Mouse (Mus musculus) embryonic facial prominence, embryonic 12.5 days (tissue): ENCODE data around the gene Coq8b. TPM values are rescaled to one million over a fixed set of nuclear protein-coding genes. Genes with fewer than 3 reads are reported as not detected.
"Not testable (repeated sequence)": the region's sequence is repeated elsewhere in the genome, so short reads cannot be mapped to it uniquely, and the experiment has no call there.

Source experiments
- ATAC-seq: fragments of 200-750 bp; cut with Nextera tagmentation; 2 replicates; pipeline ENCODE4 v1.8.0; 2017; ENCODE audit not compliant: insufficient number of reproducible peaks, insufficient read depth, low FRiP score, low TSS enrichment
- H3K27ac ChIP-seq: fragments of 300-500 bp; sonication (generic); 2 replicates; pipeline ENCODE4 v1.5.1; 2016; ENCODE audit warnings: mild to moderate bottlenecking
- H3K27me3 ChIP-seq: fragments of 300-500 bp; sonication (generic); 2 replicates; pipeline ENCODE4 v1.6.1; 2016; ENCODE audit warnings: mild to moderate bottlenecking, moderate library complexity
- H3K36me3 ChIP-seq: fragments of 300-500 bp; sonication (generic); 2 replicates; pipeline ENCODE4 v1.6.1; 2016; ENCODE audit warnings: mild to moderate bottlenecking
- H3K4me1 ChIP-seq: fragments of 300-500 bp; sonication (generic); 2 replicates; pipeline ENCODE4 v1.6.1; 2016
- H3K4me2 ChIP-seq: fragments of 300-500 bp; sonication (generic); replicated peaks from 2 replicates; pipeline ENCODE4 v1.6.1; 2016; ENCODE audit warnings: mild to moderate bottlenecking, moderate library complexity
- H3K4me3 ChIP-seq: fragments of 300-500 bp; sonication (generic); 2 replicates; pipeline ENCODE4 v1.5.1; 2016; ENCODE audit warnings: mild to moderate bottlenecking
- H3K9ac ChIP-seq: fragments of 300-500 bp; sonication (generic); 2 replicates; pipeline ENCODE4 v1.6.1; 2016; ENCODE audit warnings: mild to moderate bottlenecking, moderate library complexity
- H3K9me3 ChIP-seq: fragments of 300-500 bp; sonication (generic); 2 replicates; pipeline ENCODE4 v1.6.1; 2016; ENCODE audit warnings: mild to moderate bottlenecking, moderate library complexity
- WGBS: fragments of 180-500 bp; shearing (Covaris S2); methylation state at CpG from one replicate; pipeline ENCODE4 v1.1.7; 2016; 5-methylcytosine and 5-hydroxymethylcytosine counted together
- polyA plus RNA-seq: library from polyadenylated mRNA; unstranded; fragments of >200 nt; fragmentation: Nextera tagmentation; extraction: Ambion mirVana; gene quantifications from 2 replicates; pipeline ENCODE4 v1.2.1, GENCODE M21; 2016

Coq8b gene
- polyA plus RNA-seq, 1 experiment from 2014 or later = 19.6 TPM

- Histone ChIP-seq H3K36me3 (no peaks in the 10 kb centered on the region), H3K4me3 (no peak overlapping the region), H3K9ac (no peak overlapping the region), H3K4me2 (no peak overlapping the region), H3K9me3 (no peaks in the 10 kb centered on the region), H3K27me3 (no peaks in the 10 kb centered on the region), H3K4me1 (peaks cover 19% of the 10 kb centered on the region), H3K27ac (no peak overlapping the region)
- WGBS = 85% methylated on average over 7 of the region's 7 CpGs
- ATAC-seq = no peak
Measured at GRCm38 (mm10) chr7:27231693-27232331, 1.0 kb upstream of the Coq8b start.

DNA sequence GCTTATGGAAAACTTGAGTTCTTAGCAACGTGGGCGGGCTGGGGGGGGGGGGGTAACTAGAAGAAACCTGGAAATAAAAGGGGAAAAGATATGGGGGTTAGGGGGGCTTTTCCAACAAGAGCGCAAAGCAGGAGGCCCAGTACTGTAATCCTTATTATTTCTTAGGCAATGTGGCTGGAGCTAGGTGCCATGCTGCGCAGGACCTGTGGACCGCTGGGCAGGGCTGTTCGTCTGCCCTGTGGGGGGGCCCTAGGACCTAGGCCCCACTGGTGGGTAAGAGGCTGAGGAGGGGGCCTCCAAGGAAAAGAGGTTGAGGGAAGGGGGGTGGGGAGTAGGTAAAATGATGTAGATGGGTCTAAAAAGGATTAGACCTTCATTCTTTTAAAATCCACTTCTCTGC lies 477 bp downstream of the Coq8b start:
- 0% methylated on average over 6 of the region's 6 CpGs for WGBS
- H3K27me3 ChIP-seq = no peaks in the 10 kb centered on the region
- ATAC-seq = no peak
- H3K9ac ChIP-seq = peak overlapping the region; percentile 45; the same call in 1 of the 2 replicates
- H3K4me3 ChIP-seq = peak overlapping the region; percentile 46
- peak overlapping the region; percentile 67; the same call in 1 of the 2 replicates for H3K27ac ChIP-seq
- peak overlapping the region; percentile 70 for H3K4me2 ChIP-seq
- peaks cover 13% of the 10 kb centered on the region for H3K4me1 ChIP-seq
- H3K36me3 ChIP-seq = no peaks in the 10 kb centered on the region
- H3K9me3 ChIP-seq = no peaks in the 10 kb centered on the region

GRCm38 (mm10) chr7:27235726-27236125 lies 2.9 kb downstream of the Coq8b start:
- no peak for ATAC-seq
- WGBS = 95% methylated on average over 2 of the region's 2 CpGs
- Histone ChIP-seq H3K27me3 (no peaks in the 10 kb centered on the region), H3K27ac (no peak overlapping the region), H3K9me3 (no peaks in the 10 kb centered on the region), H3K4me2 (no peak overlapping the region), H3K4me1 (peaks cover 9% of the 10 kb centered on the region), H3K4me3 (no peak overlapping the region), H3K36me3 (peaks cover 11% of the 10 kb centered on the region; the same call in 1 of the 2 replicates), H3K9ac (no peak overlapping the region)

GRCm38 (mm10) chr7:27237527-27237926 lies 4.7 kb downstream of the Coq8b start:
- Histone ChIP-seq H3K27me3 (no peaks in the 10 kb centered on the region), H3K9ac (no peak overlapping the region), H3K4me3 (no peak overlapping the region), H3K9me3 (no peaks in the 10 kb centered on the region), H3K27ac (no peak overlapping the region), H3K4me1 (peaks cover 7% of the 10 kb centered on the region), H3K36me3 (peaks cover 25% of the 10 kb centered on the region; the same call in 1 of the 2 replicates), H3K4me2 (no peak overlapping the region)
- no peak for ATAC-seq
- WGBS = 90% methylated on average over 2 of the region's 2 CpGs

DNA sequence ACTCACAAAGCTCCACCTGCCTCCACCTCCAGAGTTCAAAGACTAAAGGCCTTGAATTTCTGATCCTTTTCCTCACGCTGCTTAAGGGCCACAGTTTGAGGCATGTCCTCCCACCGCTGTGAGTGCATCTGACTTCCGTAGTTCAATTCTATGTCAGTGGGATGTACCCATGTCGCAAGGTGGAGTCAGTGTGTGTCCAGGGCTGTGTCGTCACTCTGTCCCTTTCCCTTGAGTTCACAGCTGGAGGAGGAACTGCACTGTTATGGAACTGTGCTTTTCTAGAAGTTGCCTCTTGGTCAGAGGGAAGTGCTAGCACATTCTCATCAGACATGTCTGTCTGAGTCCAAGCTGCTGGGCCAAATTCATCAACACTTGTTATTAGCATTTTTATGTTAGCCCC lies 5.7 kb downstream of the Coq8b start:
- peaks cover 3% of the 10 kb centered on the region for H3K4me1 ChIP-seq
- no peak overlapping the region for H3K9ac ChIP-seq
- 85% methylated on average over 5 of the region's 5 CpGs for WGBS
- ATAC-seq = no peak
- no peak overlapping the region for H3K27ac ChIP-seq
- no peaks in the 10 kb centered on the region for H3K9me3 ChIP-seq
- H3K27me3 ChIP-seq = no peaks in the 10 kb centered on the region
- H3K36me3 ChIP-seq = peaks cover 32% of the 10 kb centered on the region; the same call in 1 of the 2 replicates
- H3K4me3 ChIP-seq = no peak overlapping the region
- H3K4me2 ChIP-seq = no peak overlapping the region

GRCm38 (mm10) chr7:27243211-27243610 lies 10.4 kb downstream of the Coq8b start:
- H3K36me3 ChIP-seq = peaks cover 51% of the 10 kb centered on the region

GRCm38 (mm10) chr7:27244088-27244487 lies 11.3 kb downstream of the Coq8b start:
- WGBS = 70% methylated on average over 2 of the region's 2 CpGs

More at GRCm38 (mm10) chr7:27243211-27243610, 10.4 kb downstream of the Coq8b start:
- H3K27me3 ChIP-seq = no peaks in the 10 kb centered on the region
- H3K27ac ChIP-seq = no peak overlapping the region
- no peak overlapping the region for H3K9ac ChIP-seq
- H3K9me3 ChIP-seq = no peaks in the 10 kb centered on the region
- H3K4me2 ChIP-seq = no peak overlapping the region
- 50% methylated on average over 8 of the region's 8 CpGs for WGBS
- no peak overlapping the region for H3K4me3 ChIP-seq
- no peaks in the 10 kb centered on the region for H3K4me1 ChIP-seq
- no peak for ATAC-seq

GRCm38 (mm10) chr7:27249146-27249545 lies 16.3 kb downstream of the Coq8b start:
- Histone ChIP-seq H3K36me3 (peaks cover 18% of the 10 kb centered on the region), H3K4me2 (no peak overlapping the region), H3K4me3 (no peak overlapping the region), H3K9me3 (no peaks in the 10 kb centered on the region), H3K27ac (no peak overlapping the region), H3K9ac (no peak overlapping the region), H3K4me1 (no peaks in the 10 kb centered on the region), H3K27me3 (no peaks in the 10 kb centered on the region)
- 88% methylated on average over 2 of the region's 2 CpGs for WGBS
- no peak for ATAC-seq

More at GRCm38 (mm10) chr7:27244088-27244487, 11.3 kb downstream of the Coq8b start:
- not testable (repeated sequence) for H3K9ac ChIP-seq, H3K27me3 ChIP-seq, ATAC-seq, H3K4me1 ChIP-seq, H3K4me3 ChIP-seq, H3K9me3 ChIP-seq, H3K27ac ChIP-seq, H3K4me2 ChIP-seq
- peaks cover 51% of the 10 kb centered on the region for H3K36me3 ChIP-seq

- Histone ChIP-seq H3K4me3 (no peak overlapping the region), H3K9ac (no peak overlapping the region), H3K36me3 (peaks cover 18% of the 10 kb centered on the region), H3K4me1 (no peaks in the 10 kb centered on the region), H3K9me3 (no peaks in the 10 kb centered on the region), H3K27me3 (no peaks in the 10 kb centered on the region), H3K27ac (no peak overlapping the region), H3K4me2 (no peak overlapping the region)
- ATAC-seq = no peak
- 80% methylated on average over 5 of the region's 5 CpGs for WGBS
Measured at GRCm38 (mm10) chr7:27249928-27250327, 17.1 kb downstream of the Coq8b start.

DNA sequence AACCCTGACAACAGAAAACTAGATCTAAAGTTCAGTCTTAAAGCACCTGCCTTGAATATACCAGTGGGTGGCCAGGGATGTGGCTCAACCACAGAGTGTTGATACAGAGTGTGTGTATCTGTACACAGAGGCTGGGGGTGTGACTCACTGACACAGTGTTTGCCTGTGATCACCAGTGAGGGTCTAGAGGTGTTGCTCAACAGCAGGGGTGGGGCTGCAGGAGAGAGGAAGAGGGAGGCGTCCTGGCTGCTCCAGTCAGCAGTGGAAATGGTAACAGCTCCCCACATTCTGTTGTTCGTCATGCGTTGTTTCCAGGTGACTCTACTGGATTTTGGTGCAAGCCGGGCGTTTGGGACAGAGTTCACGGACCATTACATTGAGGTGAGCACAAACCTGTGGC lies 19.1 kb downstream of the Coq8b start:
- H3K4me1 ChIP-seq = peaks cover under 1% of the 10 kb centered on the region; the same call in 1 of the 2 replicates
- no peak overlapping the region for H3K4me2 ChIP-seq
- 80% methylated on average over 6 of the region's 6 CpGs for WGBS
- ATAC-seq = no peak
- H3K27me3 ChIP-seq = no peaks in the 10 kb centered on the region
- H3K36me3 ChIP-seq = peaks cover 5% of the 10 kb centered on the region
- H3K9me3 ChIP-seq = no peaks in the 10 kb centered on the region
- no peak overlapping the region for H3K9ac ChIP-seq
- no peak overlapping the region for H3K4me3 ChIP-seq
- H3K27ac ChIP-seq = no peak overlapping the region

- no peak for ATAC-seq
- H3K9me3 ChIP-seq = no peaks in the 10 kb centered on the region
- no peak overlapping the region for H3K4me2 ChIP-seq
- no peaks in the 10 kb centered on the region for H3K27me3 ChIP-seq
- no peak overlapping the region for H3K4me3 ChIP-seq
- WGBS = 54% methylated on average over 3 of the region's 3 CpGs
- H3K4me1 ChIP-seq = peaks cover 24% of the 10 kb centered on the region
- no peaks in the 10 kb centered on the region; the same call in 1 of the 2 replicates for H3K36me3 ChIP-seq
- no peak overlapping the region for H3K9ac ChIP-seq
- H3K27ac ChIP-seq = no peak overlapping the region
Measured at GRCm38 (mm10) chr7:27255721-27256120, 22.9 kb downstream of the Coq8b start.

DNA sequence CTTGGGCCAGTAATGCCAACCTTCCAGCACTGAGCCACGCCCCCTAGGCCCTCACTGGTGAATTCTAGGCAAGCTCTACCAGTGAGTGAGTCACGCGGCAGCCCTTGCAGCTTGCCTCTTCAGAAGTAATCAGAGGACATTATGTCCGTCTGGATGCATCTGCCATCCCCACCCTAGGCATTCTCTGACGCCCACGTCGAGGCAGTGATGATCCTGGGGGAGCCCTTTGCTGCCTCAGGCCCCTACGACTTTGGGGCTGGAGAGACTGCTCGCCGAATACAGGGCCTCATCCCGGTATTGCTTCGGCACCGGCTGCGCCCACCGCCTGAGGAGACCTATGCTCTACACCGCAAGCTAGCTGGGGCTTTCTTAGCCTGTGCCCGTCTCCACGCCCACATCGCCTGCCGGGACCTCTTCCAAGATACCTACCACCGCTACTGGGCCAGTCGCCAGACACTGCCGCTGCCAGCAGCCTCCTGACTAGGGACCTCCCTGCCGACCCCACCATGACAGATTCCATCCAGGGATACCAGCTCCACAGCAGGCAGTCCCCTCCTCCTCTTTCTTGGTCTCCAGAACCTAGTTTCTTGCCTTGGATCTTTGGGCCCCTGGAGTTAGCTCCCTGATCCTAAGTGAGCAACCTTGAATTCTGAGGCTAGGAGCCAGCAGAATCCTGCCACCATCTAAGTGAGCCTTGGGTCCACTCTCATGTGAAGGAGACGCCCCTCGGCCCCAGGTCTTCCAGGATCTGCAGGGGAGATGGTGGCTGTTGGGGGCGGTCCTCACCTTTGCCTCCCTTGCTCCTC lies 24.4 kb downstream of the Coq8b start:
- Histone ChIP-seq H3K4me2 (peak overlapping the region; percentile 77), H3K4me1 (peaks cover 27% of the 10 kb centered on the region), H3K9ac (no peak overlapping the region; the same call in 1 of the 2 replicates), H3K27me3 (no peaks in the 10 kb centered on the region), H3K36me3 (no peaks in the 10 kb centered on the region; the same call in none of the 2 replicates), H3K4me3 (peak overlapping the region; percentile 85), H3K9me3 (no peaks in the 10 kb centered on the region), H3K27ac (peak overlapping the region; percentile 75)
- WGBS = 15% methylated on average over 27 of the region's 27 CpGs
- no peak for ATAC-seq
